Mouse (Mus musculus): ENCODE measurements around the gene Gm3298.
"Not testable (repeated sequence)": the region's sequence is repeated elsewhere in the genome, so short reads cannot be mapped to it uniquely, and the experiment has no call there.

Gm3298 gene

DNA sequence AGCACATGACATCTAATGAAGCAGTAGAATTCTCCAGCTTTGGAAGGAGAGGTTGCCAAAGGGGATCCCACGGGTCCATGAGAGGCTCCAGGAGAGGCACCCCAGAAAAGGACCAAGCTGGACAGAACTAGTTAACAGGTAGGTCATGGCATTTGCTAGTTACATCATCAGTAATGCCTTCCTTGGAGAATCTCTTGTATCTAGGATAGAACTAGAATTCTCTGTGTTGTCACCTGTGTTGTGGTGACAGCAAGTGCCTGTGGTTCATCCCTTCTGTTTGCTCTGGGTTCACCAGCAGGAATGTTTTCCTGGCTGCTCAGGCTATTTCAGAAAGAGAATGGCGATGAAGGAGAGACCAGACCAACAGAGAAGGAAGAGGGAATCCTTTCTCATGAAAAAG is at the start of gene Gm3298:
Gene Gm3298, plus strand, starts transcription at position 301 of the 400 bp plus-strand sequence.
- not testable (repeated sequence) for DNase-seq (ENCODE audit: low read depth, low spot score)

- not testable (repeated sequence) for DNase-seq (ENCODE audit: low read depth, low spot score)
These were observed 32.1 kb upstream of the Gm3298 start, which contains the start of gene Gm8297 for GRCm38 (mm10) chr14:4983635-4984034. Gene Gm8297, plus strand, starts transcription at chr14:4983935.

GRCm38 (mm10) chr14:5050329-5050728 is 34.6 kb downstream of the Gm3298 start, which contains the start of gene 4930555G01Rik:
Gene 4930555G01Rik, plus strand, starts transcription at chr14:5050629.
- DNase-seq (ENCODE audit: low read depth, low spot score): not testable (repeated sequence)
